Mouse (Mus musculus) lung, postnatal 25 days (tissue): ENCODE results near the gene H2-DMa.

Experiments used
- DNase-seq: peaks from one replicate; pipeline ENCODE4 v3.0.0; 2022; ENCODE audit warnings: low spot score

The H2-DMa gene

GRCm38 (mm10) chr17:34164202-34164895 is 45.0 kb downstream of the H2-DMa start:
- DNase-seq = peak; percentile 18

- peak; percentile 14 for DNase-seq
These were observed 45.8 kb downstream of the H2-DMa start for GRCm38 (mm10) chr17:34165033-34165730.

- DNase-seq = peak; percentile 69
These were observed 49.9 kb downstream of the H2-DMa start for GRCm38 (mm10) chr17:34169279-34169678.

GRCm38 (mm10) chr17:34170487-34170876 is 51.1 kb downstream of the H2-DMa start:
- DNase-seq = no peak

GRCm38 (mm10) chr17:34170877-34171498 is 51.6 kb downstream of the H2-DMa start:
- peak; percentile 86 for DNase-seq

- DNase-seq = no peak
These were observed 53.2 kb downstream of the H2-DMa start for GRCm38 (mm10) chr17:34172528-34172927.

DNA sequence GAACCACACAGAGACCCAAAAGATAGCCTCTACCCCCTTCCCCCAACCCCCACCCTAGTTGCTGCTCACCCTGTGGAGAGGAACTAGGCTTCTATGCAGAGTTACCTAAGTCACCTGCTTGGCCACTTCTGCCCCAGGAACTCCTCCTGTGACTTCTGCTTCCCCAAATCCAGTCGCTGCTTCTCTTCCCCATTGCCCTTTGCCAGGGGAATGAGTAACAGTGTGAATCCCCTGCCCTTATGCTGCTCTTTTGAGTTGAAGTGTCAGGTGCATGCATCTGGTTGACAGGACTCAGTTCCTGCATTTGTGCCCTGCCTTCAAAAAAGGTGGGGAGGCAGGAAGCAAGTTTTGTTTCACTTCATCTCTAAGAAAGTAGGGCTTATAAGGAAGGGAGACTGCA is 54.7 kb downstream of the H2-DMa start:
- no peak for DNase-seq

GRCm38 (mm10) chr17:34177179-34177578 is 57.8 kb downstream of the H2-DMa start:
- DNase-seq = no peak

DNA sequence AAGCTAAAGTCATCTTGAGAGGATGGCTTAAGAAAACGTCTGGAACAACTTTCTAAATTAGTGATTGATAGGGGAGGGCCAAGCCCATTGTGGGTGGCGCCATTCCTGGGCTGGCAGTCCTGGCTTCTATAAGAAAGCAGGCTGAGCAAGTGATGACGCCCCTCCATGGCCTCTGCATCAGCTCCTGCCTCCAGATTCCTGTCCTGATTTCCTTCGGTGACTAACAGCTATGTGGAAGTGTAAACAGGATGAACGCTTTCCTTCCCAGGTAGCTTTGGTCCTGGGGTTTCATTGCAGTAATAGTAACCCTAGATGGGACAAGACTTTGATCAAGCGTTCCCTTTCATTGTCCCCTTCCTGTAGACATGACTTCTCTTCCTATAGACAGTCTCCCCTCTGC is 59.7 kb downstream of the H2-DMa start:
- DNase-seq = no peak

DNA sequence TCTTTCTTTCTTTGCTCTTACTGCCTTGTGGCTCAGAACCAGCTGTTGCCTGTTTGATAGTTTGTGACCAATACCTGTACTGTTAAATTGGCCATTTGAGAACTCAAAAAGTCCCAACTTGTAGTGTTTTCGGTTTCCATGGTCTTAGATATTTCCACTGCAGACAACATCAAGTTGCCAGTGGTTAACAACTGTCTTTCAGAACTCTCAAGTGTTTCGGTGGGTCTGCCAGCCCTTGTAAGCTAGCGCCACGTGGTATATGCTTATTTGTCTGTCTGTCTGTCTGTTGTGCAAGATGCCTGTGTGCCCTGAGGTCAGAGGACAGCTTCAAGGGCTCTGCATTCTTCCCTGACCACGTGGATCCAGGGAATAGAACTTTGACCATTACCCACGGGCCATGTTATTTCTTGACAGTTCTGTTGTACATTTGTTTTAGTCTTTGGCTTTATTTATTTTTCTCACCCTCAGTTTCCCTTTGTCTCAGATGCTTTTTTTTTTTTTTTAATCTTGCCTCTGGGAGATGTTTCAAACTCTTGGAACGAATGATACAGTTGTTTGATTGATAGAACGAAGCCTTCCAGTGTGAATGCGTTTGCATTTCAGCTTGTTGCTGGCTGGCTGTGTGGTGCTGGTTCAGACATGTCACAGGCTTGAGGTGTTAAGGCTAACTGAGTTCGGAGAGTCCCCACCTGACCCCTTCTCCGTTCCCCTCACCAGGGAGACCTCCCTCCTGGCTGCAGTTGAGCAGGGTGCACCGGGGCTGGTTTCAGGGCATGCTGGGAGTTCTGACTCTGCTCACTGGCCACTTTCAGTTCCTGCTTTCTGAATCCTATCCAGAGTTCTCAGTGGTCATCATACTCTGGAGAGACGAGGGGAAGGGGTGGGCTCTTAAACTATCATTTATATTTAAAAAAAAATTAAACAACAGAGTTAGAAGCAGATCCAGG is 60.8 kb downstream of the H2-DMa start:
- DNase-seq = no peak

DNA sequence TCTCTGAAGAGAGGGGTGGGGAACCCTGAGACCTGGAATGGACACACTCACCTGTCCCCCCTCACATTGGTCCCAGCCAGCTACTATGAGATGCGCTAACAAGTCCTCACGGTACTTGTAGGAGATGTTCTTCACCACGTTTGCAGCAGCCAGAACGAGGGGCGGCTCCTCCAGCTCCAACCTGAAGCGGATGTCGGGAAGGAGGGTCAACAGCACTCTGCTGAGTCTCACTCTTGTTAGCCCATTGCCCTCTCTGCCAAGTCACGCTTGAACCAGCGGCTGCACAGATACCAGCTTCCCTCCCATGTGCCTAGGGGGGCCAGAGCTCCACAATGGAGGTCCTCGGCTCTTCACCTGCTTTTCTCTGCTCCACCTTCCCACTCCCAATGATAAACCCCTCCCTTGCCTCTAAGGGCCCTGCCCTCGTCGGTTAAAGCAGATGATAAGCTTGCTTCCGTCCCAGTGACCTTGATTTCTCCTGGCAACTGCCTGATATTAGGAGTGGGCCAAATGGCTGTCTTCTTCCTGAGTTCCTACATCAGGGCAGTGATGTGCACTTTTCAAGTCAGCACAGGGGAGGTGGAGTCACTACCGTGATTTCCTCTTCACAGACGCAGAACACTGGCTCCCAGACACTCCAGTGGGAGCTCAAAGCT is 64.4 kb downstream of the H2-DMa start:
- no peak for DNase-seq

GRCm38 (mm10) chr17:34185526-34185925 is 66.2 kb downstream of the H2-DMa start:
- DNase-seq = no peak

- DNase-seq = peak; percentile 47
These were observed 67.5 kb downstream of the H2-DMa start for GRCm38 (mm10) chr17:34186885-34187260.

- peak; percentile 98 for DNase-seq
These were observed 68.0 kb downstream of the H2-DMa start, which contains the start of the genes Tap1 and Psmb9 for GRCm38 (mm10) chr17:34187261-34187916. Gene Tap1 (plus strand): TSS chr17:34187553. Gene Psmb9 (minus strand): TSS chr17:34187764.

- no peak for DNase-seq
These were observed 68.7 kb downstream of the H2-DMa start for GRCm38 (mm10) chr17:34188010-34188409.
